Mouse (Mus musculus): ENCODE results near the gene Eif3g. TPM values are rescaled to one million over a fixed set of nuclear protein-coding genes. Genes with fewer than 3 reads are reported as not detected.

Gene Eif3g
- polyA plus RNA-seq (2015; fragmentation: Nextera tagmentation; extraction: Ambion mirVana): 305 and 312 TPM in 2 replicates

GRCm38 (mm10) chr9:20898511-20899073, at the start of gene Eif3g:
TSS of gene Eif3g (minus strand) at chr9:20898623.
- ATAC-seq (ENCODE audit: insufficient number of reproducible peaks, low FRiP score, low TSS enrichment, low read depth): peak; percentile 80
- Histone ChIP-seq H3K36me3 (peaks cover 34% of the 10 kb centered on the region), H3K4me1 (peaks cover 31% of the 10 kb centered on the region), H3K27me3 (no peaks in the 10 kb centered on the region), H3K27ac (replicated peaks) (peak within 1 kb of the TSS; percentile 71), H3K9me3 (replicated peaks) (no peaks in the 10 kb centered on the region), H3K4me2 (replicated peaks) (peak within 1 kb of the TSS; percentile 91), H3K9ac (peak within 1 kb of the TSS; percentile 98), H3K4me3 (replicated peaks) (peak within 1 kb of the TSS; percentile 96)
- WGBS: 3% methylated on average over 34 of the region's 34 CpGs

GRCm38 (mm10) chr9:20946066-20946880, 47.9 kb upstream of the Eif3g start:
- Histone ChIP-seq H3K9ac (no peak overlapping the region), H3K36me3 (peaks cover 8% of the 10 kb centered on the region), H3K9me3 (replicated peaks) (no peaks in the 10 kb centered on the region), H3K4me2 (replicated peaks) (no peak overlapping the region), H3K27me3 (no peaks in the 10 kb centered on the region), H3K27ac (replicated peaks) (peak overlapping the region; percentile 49; the same call in 1 of the 2 replicates), H3K4me3 (replicated peaks) (no peak overlapping the region), H3K4me1 (peaks cover 48% of the 10 kb centered on the region)
- WGBS: 72% methylated on average over 16 of the region's 16 CpGs
- no peak for ATAC-seq (ENCODE audit: insufficient number of reproducible peaks, low FRiP score, low TSS enrichment, low read depth)

GRCm38 (mm10) chr9:20944697-20945370, 46.4 kb upstream of the Eif3g start:
- ATAC-seq (ENCODE audit: insufficient number of reproducible peaks, low FRiP score, low TSS enrichment, low read depth): no peak
- peak overlapping the region; percentile 73 for H3K27ac ChIP-seq (replicated peaks)
- H3K4me2 ChIP-seq (replicated peaks): no peak overlapping the region
- H3K4me1 ChIP-seq: peaks cover 38% of the 10 kb centered on the region
- 38% methylated on average over 4 of the region's 4 CpGs for WGBS
- H3K9me3 ChIP-seq (replicated peaks): no peaks in the 10 kb centered on the region
- peaks cover 22% of the 10 kb centered on the region for H3K36me3 ChIP-seq
- H3K4me3 ChIP-seq (replicated peaks): no peak overlapping the region
- H3K27me3 ChIP-seq: no peaks in the 10 kb centered on the region
- no peak overlapping the region for H3K9ac ChIP-seq

GRCm38 (mm10) chr9:20943911-20944310, 45.5 kb upstream of the Eif3g start:
- 8% methylated on average over 2 of the region's 2 CpGs for WGBS
- no peaks in the 10 kb centered on the region for H3K27me3 ChIP-seq
- no peak overlapping the region for H3K4me3 ChIP-seq (replicated peaks)
- peak overlapping the region; percentile 73 for H3K27ac ChIP-seq (replicated peaks)
- no peaks in the 10 kb centered on the region for H3K9me3 ChIP-seq (replicated peaks)
- peak; percentile 47; the same call in 1 of the 2 replicates for ATAC-seq (ENCODE audit: insufficient number of reproducible peaks, low FRiP score, low TSS enrichment, low read depth)
- peaks cover 38% of the 10 kb centered on the region for H3K4me1 ChIP-seq
- peaks cover 31% of the 10 kb centered on the region for H3K36me3 ChIP-seq
- H3K9ac ChIP-seq: no peak overlapping the region
- H3K4me2 ChIP-seq (replicated peaks): peak overlapping the region; percentile 12; the same call in 1 of the 2 replicates

- 66% methylated on average over 7 of the region's 7 CpGs for WGBS
- no peaks in the 10 kb centered on the region for H3K9me3 ChIP-seq (replicated peaks)
- no peak overlapping the region; the same call in 1 of the 2 replicates for H3K9ac ChIP-seq
- H3K27ac ChIP-seq (replicated peaks): peak overlapping the region; percentile 73
- H3K27me3 ChIP-seq: no peaks in the 10 kb centered on the region
- H3K4me1 ChIP-seq: peaks cover 38% of the 10 kb centered on the region
- no peak for ATAC-seq (ENCODE audit: insufficient number of reproducible peaks, low FRiP score, low TSS enrichment, low read depth)
- H3K4me2 ChIP-seq (replicated peaks): 0 out of 2 replicates have a peak overlapping the region, but pooled peaks have one; percentile 12
- H3K36me3 ChIP-seq: peaks cover 36% of the 10 kb centered on the region
- H3K4me3 ChIP-seq (replicated peaks): no peak overlapping the region
Measured at GRCm38 (mm10) chr9:20943396-20943795, 45.0 kb upstream of the Eif3g start.

GRCm38 (mm10) chr9:20923258-20923657, 24.8 kb upstream of the Eif3g start:
- Histone ChIP-seq H3K27me3 (no peaks in the 10 kb centered on the region), H3K4me1 (no peaks in the 10 kb centered on the region), H3K4me2 (replicated peaks) (no peak overlapping the region), H3K9me3 (replicated peaks) (no peaks in the 10 kb centered on the region), H3K4me3 (replicated peaks) (no peak overlapping the region), H3K27ac (replicated peaks) (no peak overlapping the region), H3K9ac (no peak overlapping the region), H3K36me3 (peaks cover 100% of the 10 kb centered on the region)
- no peak for ATAC-seq (ENCODE audit: insufficient number of reproducible peaks, low FRiP score, low TSS enrichment, low read depth)
- 89% methylated on average over 3 of the region's 3 CpGs for WGBS

- H3K9me3 ChIP-seq (replicated peaks): no peaks in the 10 kb centered on the region
- H3K27ac ChIP-seq (replicated peaks): no peak overlapping the region
- no peak overlapping the region for H3K4me2 ChIP-seq (replicated peaks)
- H3K4me1 ChIP-seq: no peaks in the 10 kb centered on the region
- no peak for ATAC-seq (ENCODE audit: insufficient number of reproducible peaks, low FRiP score, low TSS enrichment, low read depth)
- no peaks in the 10 kb centered on the region for H3K27me3 ChIP-seq
- peaks cover 100% of the 10 kb centered on the region for H3K36me3 ChIP-seq
- H3K9ac ChIP-seq: no peak overlapping the region
- H3K4me3 ChIP-seq (replicated peaks): no peak overlapping the region
- 79% methylated on average over 4 of the region's 4 CpGs for WGBS
Measured at GRCm38 (mm10) chr9:20916160-20916559, 17.7 kb upstream of the Eif3g start.

- Histone ChIP-seq H3K4me1 (no peaks in the 10 kb centered on the region), H3K27me3 (no peaks in the 10 kb centered on the region), H3K4me3 (replicated peaks) (no peak overlapping the region), H3K9ac (no peak overlapping the region), H3K9me3 (replicated peaks) (no peaks in the 10 kb centered on the region), H3K36me3 (peaks cover 99% of the 10 kb centered on the region), H3K27ac (replicated peaks) (no peak overlapping the region), H3K4me2 (replicated peaks) (no peak overlapping the region)
- no peak for ATAC-seq (ENCODE audit: insufficient number of reproducible peaks, low FRiP score, low TSS enrichment, low read depth)
- WGBS: 90% methylated on average over 9 of the region's 9 CpGs
Measured at GRCm38 (mm10) chr9:20909948-20910347, 11.5 kb upstream of the Eif3g start.

GRCm38 (mm10) chr9:20902174-20902491, 3.7 kb upstream of the Eif3g start:
- peaks cover 22% of the 10 kb centered on the region for H3K36me3 ChIP-seq
- H3K9me3 ChIP-seq (replicated peaks): no peaks in the 10 kb centered on the region
- H3K27me3 ChIP-seq: no peaks in the 10 kb centered on the region
- H3K4me2 ChIP-seq (replicated peaks): no peak overlapping the region
- H3K4me3 ChIP-seq (replicated peaks): no peak overlapping the region
- H3K4me1 ChIP-seq: peaks cover 21% of the 10 kb centered on the region
- H3K27ac ChIP-seq (replicated peaks): no peak overlapping the region
- WGBS: 28% methylated on average over 6 of the region's 6 CpGs
- no peak for ATAC-seq (ENCODE audit: insufficient number of reproducible peaks, low FRiP score, low TSS enrichment, low read depth)
- no peak overlapping the region for H3K9ac ChIP-seq

- no peaks in the 10 kb centered on the region for H3K9me3 ChIP-seq (replicated peaks)
- H3K27ac ChIP-seq (replicated peaks): no peak overlapping the region
- H3K9ac ChIP-seq: no peak overlapping the region
- H3K36me3 ChIP-seq: peaks cover 21% of the 10 kb centered on the region
- no peak for ATAC-seq (ENCODE audit: insufficient number of reproducible peaks, low FRiP score, low TSS enrichment, low read depth)
- H3K4me2 ChIP-seq (replicated peaks): no peak overlapping the region
- no peak overlapping the region for H3K4me3 ChIP-seq (replicated peaks)
- H3K4me1 ChIP-seq: peaks cover 26% of the 10 kb centered on the region
- 13% methylated on average over 13 of the region's 13 CpGs for WGBS
- no peaks in the 10 kb centered on the region for H3K27me3 ChIP-seq
Measured at GRCm38 (mm10) chr9:20901466-20902173, 3.2 kb upstream of the Eif3g start.

Measured in embryonic facial prominence, embryonic 15.5 days (tissue).